12 mouse cellular contexts compared by ENCODE assay signal in genomic region chr5:93126222-93126929, GRCm38 (mm10). TPM values are rescaled to one million over a fixed set of nuclear protein-coding genes. Genes with fewer than 3 reads are reported as not detected.
DNase-seq lines count a peak whose midpoint lies in the region; ATAC-seq and TF ChIP-seq lines count a peak whose summit lies in the region.
"Had no signal": no experiment of that assay in that cellular context is flagged by ENCODE, and none has a peak within 500 bp of the region (broad histone marks: within the 10 kb centered on the region; RNA-seq: fewer than 3 reads in every experiment).

No protein-coding gene starts in this region.

- H3K4me3 ChIP-seq in kidney, embryonic 15.5 days (replicated peaks): no peak overlapping the region
- peak overlapping the region; percentile 21; the same call in 1 of the 2 replicates for H3K4me3 ChIP-seq in bone marrow macrophage, adult 2 months (ENCODE audit: insufficient read depth, low read length)
- H3K4me3 ChIP-seq in hindbrain, embryonic 12.5 days: no peak overlapping the region
- no peak overlapping the region for H3K4me3 ChIP-seq in midbrain, postnatal 0 days (ENCODE audit: low read depth, low read length)

- no peaks in the 10 kb centered on the region for H3K36me3 ChIP-seq in kidney, embryonic 15.5 days
- no peaks in the 10 kb centered on the region for H3K36me3 ChIP-seq in hindbrain, embryonic 12.5 days
- H3K36me3 ChIP-seq in midbrain, postnatal 0 days (ENCODE audit: insufficient read depth, low read length): no peaks in the 10 kb centered on the region

- H3K4me1 ChIP-seq in kidney, embryonic 15.5 days: peaks cover 92% of the 10 kb centered on the region
- peaks cover 54% of the 10 kb centered on the region for H3K4me1 ChIP-seq in bone marrow macrophage, adult 2 months (ENCODE audit: control insufficient read depth, insufficient read depth, low read length)
- H3K4me1 ChIP-seq in hindbrain, embryonic 12.5 days: peaks cover 70% of the 10 kb centered on the region
- H3K4me1 ChIP-seq in midbrain, postnatal 0 days (ENCODE audit: insufficient read depth, low read length): no peaks in the 10 kb centered on the region; the same call in none of the 2 replicates

- peak overlapping the region; percentile 92 for H3K27ac ChIP-seq in kidney, embryonic 15.5 days
- H3K27ac ChIP-seq in bone marrow macrophage, adult 2 months (ENCODE audit: insufficient read depth, low read depth, low read length): peak overlapping the region; percentile 45
- peak overlapping the region; percentile 79 for H3K27ac ChIP-seq in hindbrain, embryonic 12.5 days
- H3K27ac ChIP-seq in midbrain, postnatal 0 days (ENCODE audit: low read depth, low read length): no peak overlapping the region

- no peak for ATAC-seq in kidney, embryonic 15.5 days (replicated peaks; ENCODE audit: low FRiP score)
- peak; percentile 67 for ATAC-seq in hindbrain, embryonic 12.5 days (ENCODE audit: low FRiP score)
- ATAC-seq in midbrain, postnatal 0 days (ENCODE audit: low FRiP score): no peak

- no peak for DNase-seq in kidney, adult 18-20 months
- DNase-seq in midbrain, postnatal 0 days (ENCODE audit: low spot score): peak; percentile 27
- DNase-seq in spleen, postnatal 10 days (ENCODE audit: low spot score in 2 of 2): no peak
- no peak for DNase-seq in cerebellum, adult 9-11 months
- no peak for DNase-seq in gastrocnemius, postnatal 25 days
- DNase-seq: cerebellum, adult 2 months; gastrocnemius, postnatal 36 days; layer of hippocampus, postnatal 36 days; lung, postnatal 14 days had no signal

- H3K4me2 ChIP-seq in kidney, embryonic 15.5 days: no peak overlapping the region
- H3K4me2 ChIP-seq in hindbrain, embryonic 12.5 days (replicated peaks): 0 out of 2 replicates have a peak overlapping the region, but pooled peaks have one; percentile 0
- no peak overlapping the region for H3K4me2 ChIP-seq in midbrain, postnatal 0 days (ENCODE audit: low read depth, low read length, poor library complexity, severe bottlenecking)

- TF ChIP-seq POLR2A in bone marrow macrophage, adult 2 months (IDR thresholded peaks at IDR 0.05; ENCODE audit: borderline replicate concordance, low read depth, low read length): no peak

- H3K9ac ChIP-seq in kidney, embryonic 15.5 days: no peak overlapping the region
- H3K9ac ChIP-seq in hindbrain, embryonic 12.5 days: no peak overlapping the region
- no peak overlapping the region for H3K9ac ChIP-seq in midbrain, postnatal 0 days (replicated peaks; ENCODE audit: low read length, poor library complexity, severe bottlenecking)

- no peak for TF ChIP-seq CTCF in bone marrow macrophage, adult 2 months (IDR thresholded peaks at IDR 0.05; ENCODE audit: low read depth, low read length)
- TF ChIP-seq CTCF in midbrain, postnatal 0 days (IDR thresholded peaks at IDR 0.05): no peak

- no peaks in the 10 kb centered on the region for H3K27me3 ChIP-seq in kidney, embryonic 15.5 days
- no peaks in the 10 kb centered on the region for H3K27me3 ChIP-seq in hindbrain, embryonic 12.5 days
- H3K27me3 ChIP-seq in midbrain, postnatal 0 days (ENCODE audit: insufficient read depth, low read length): no peaks in the 10 kb centered on the region

- no peaks in the 10 kb centered on the region for H3K9me3 ChIP-seq in kidney, embryonic 15.5 days (replicated peaks)
- no peaks in the 10 kb centered on the region for H3K9me3 ChIP-seq in hindbrain, embryonic 12.5 days (replicated peaks)
- H3K9me3 ChIP-seq in midbrain, postnatal 0 days (ENCODE audit: low read length): no peaks in the 10 kb centered on the region

- 41% methylated on average over 12 of the region's 12 CpGs for WGBS in kidney, embryonic 15.5 days
- WGBS in hindbrain, embryonic 12.5 days: 43% methylated on average over 12 of the region's 12 CpGs
- WGBS in midbrain, postnatal 0 days: 31% methylated on average over 12 of the region's 12 CpGs

RNA-seq across cellular contexts. Expression of gene Sept11, which starts 33.1 kb away (rescaled TPM):
- 221 and 222 TPM in 2 replicates for polyA plus RNA-seq in kidney, embryonic 15.5 days (2015; fragmentation: Nextera tagmentation; extraction: Ambion mirVana)
- 23.7 and 24.8 TPM in 2 replicates for polyA plus RNA-seq in bone marrow macrophage, adult 2 months (2012; ENCODE audit: insufficient read depth, insufficient read length, missing spikeins)
- 261 and 286 TPM in 2 replicates for polyA plus RNA-seq in hindbrain, embryonic 12.5 days (2016; fragmentation: Nextera tagmentation; extraction: Ambion mirVana)
- 95.9 and 100 TPM in 2 replicates for total RNA-seq in midbrain, postnatal 0 days (2014; rRNA removed)
- polyA plus RNA-seq in midbrain, postnatal 0 days (2015; fragmentation: Nextera tagmentation; extraction: Ambion mirVana): 87.7 and 96.0 TPM in 2 replicates
- 10 to 100 TPM; 75.1 to 79.4 TPM for total RNA-seq in gastrocnemius, postnatal 25 days (2021)
